Mouse (Mus musculus) midbrain, embryonic 12.5 days (tissue): ENCODE results near the gene Usp50. TPM values are rescaled to one million over a fixed set of nuclear protein-coding genes. Genes with fewer than 3 reads are reported as not detected.

Experiments used
- ATAC-seq: fragments of 200-750 bp; cut with Nextera tagmentation; 2 replicates; pipeline ENCODE4 v1.8.0; 2017; ENCODE audit warnings: low read depth, moderate TSS enrichment, moderate library complexity; ENCODE audit not compliant: low FRiP score
- H3K27ac ChIP-seq: fragments of 300-500 bp; sonication (generic); replicated peaks from 2 replicates; pipeline ENCODE4 v1.5.1; 2016; ENCODE audit warnings: mild to moderate bottlenecking
- H3K27me3 ChIP-seq: fragments of 300-500 bp; sonication (generic); 2 replicates; pipeline ENCODE4 v1.6.1; 2016; ENCODE audit warnings: mild to moderate bottlenecking
- H3K36me3 ChIP-seq: fragments of 300-500 bp; sonication (generic); 2 replicates; pipeline ENCODE4 v1.6.1; 2016
- H3K4me1 ChIP-seq: fragments of 300-500 bp; sonication (generic); 2 replicates; pipeline ENCODE4 v1.6.1; 2016
- H3K4me2 ChIP-seq: fragments of 300-500 bp; sonication (generic); replicated peaks from 2 replicates; pipeline ENCODE4 v1.6.1; 2016; ENCODE audit warnings: mild to moderate bottlenecking, moderate library complexity
- H3K4me3 ChIP-seq: fragments of 300-500 bp; sonication (generic); 2 replicates; pipeline ENCODE4 v1.5.1; 2016; ENCODE audit warnings: mild to moderate bottlenecking
- H3K9ac ChIP-seq: fragments of 300-500 bp; sonication (generic); replicated peaks from 2 replicates; pipeline ENCODE4 v1.6.1; 2016; ENCODE audit warnings: mild to moderate bottlenecking, moderate library complexity
- H3K9me3 ChIP-seq: fragments of 300-500 bp; sonication (generic); 2 replicates; pipeline ENCODE4 v1.6.1; 2016; ENCODE audit warnings: mild to moderate bottlenecking
- WGBS: fragments of 180-500 bp; shearing (Covaris S2); methylation state at CpG from one replicate; pipeline ENCODE4 v1.1.7; 2016; 5-methylcytosine and 5-hydroxymethylcytosine counted together
- polyA plus RNA-seq: library from polyadenylated mRNA; unstranded; fragments of >200 nt; fragmentation: Nextera tagmentation; extraction: Ambion mirVana; gene quantifications from 2 replicates; pipeline ENCODE4 v1.2.1, GENCODE M21; 2016

Usp50 gene
- polyA plus RNA-seq, 1 experiment from 2014 or later: 3.5 TPM

- no peak overlapping the region for H3K27ac ChIP-seq
- no peaks in the 10 kb centered on the region for H3K9me3 ChIP-seq
- ATAC-seq: no peak
- WGBS: 86% methylated on average over 4 of the region's 4 CpGs
- no peaks in the 10 kb centered on the region for H3K27me3 ChIP-seq
- H3K36me3 ChIP-seq: no peaks in the 10 kb centered on the region
- no peak overlapping the region for H3K4me3 ChIP-seq
- H3K4me1 ChIP-seq: no peaks in the 10 kb centered on the region
- H3K9ac ChIP-seq: no peak overlapping the region
- no peak overlapping the region for H3K4me2 ChIP-seq
These were observed 4.5 kb downstream of the Usp50 start for GRCm38 (mm10) chr2:126778806-126779205.

GRCm38 (mm10) chr2:126776416-126776815 is 6.9 kb downstream of the Usp50 start:
- no peak overlapping the region for H3K27ac ChIP-seq
- WGBS: 72% methylated on average over 1 of the region's 1 CpGs
- no peak for ATAC-seq
- no peak overlapping the region for H3K9ac ChIP-seq
- no peaks in the 10 kb centered on the region for H3K9me3 ChIP-seq
- no peak overlapping the region for H3K4me3 ChIP-seq
- no peak overlapping the region for H3K4me2 ChIP-seq
- no peaks in the 10 kb centered on the region for H3K4me1 ChIP-seq
- no peaks in the 10 kb centered on the region for H3K36me3 ChIP-seq
- H3K27me3 ChIP-seq: no peaks in the 10 kb centered on the region

- Histone ChIP-seq H3K9ac (no peak overlapping the region), H3K36me3 (no peaks in the 10 kb centered on the region), H3K4me1 (no peaks in the 10 kb centered on the region), H3K27me3 (no peaks in the 10 kb centered on the region), H3K4me3 (no peak overlapping the region), H3K4me2 (no peak overlapping the region), H3K9me3 (no peaks in the 10 kb centered on the region), H3K27ac (no peak overlapping the region)
- no peak for ATAC-seq
- WGBS: 77% methylated on average over 4 of the region's 4 CpGs
These were observed 7.3 kb downstream of the Usp50 start for GRCm38 (mm10) chr2:126775951-126776350.

DNA sequence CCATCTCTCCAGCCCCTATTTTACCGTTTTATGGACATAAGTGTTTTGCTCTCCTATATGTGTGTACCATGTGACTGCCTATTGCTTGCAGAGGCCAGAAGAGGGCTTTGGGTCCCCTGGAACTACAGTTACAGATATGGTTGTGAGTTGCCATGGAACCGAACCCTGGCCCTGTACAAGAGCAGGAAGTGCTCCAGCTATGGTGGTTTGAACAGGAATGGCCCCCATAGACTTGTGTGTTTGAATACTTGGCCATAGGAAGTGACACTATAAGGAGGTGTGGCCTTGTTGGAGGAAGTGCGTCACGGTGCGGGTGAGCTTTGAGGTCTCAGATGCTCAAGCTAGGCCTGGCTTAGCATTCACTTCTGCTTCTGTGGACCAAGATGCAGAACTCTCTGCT is 11.1 kb downstream of the Usp50 start:
- ATAC-seq: no peak
- no peak overlapping the region for H3K9ac ChIP-seq
- no peaks in the 10 kb centered on the region for H3K36me3 ChIP-seq
- H3K27me3 ChIP-seq: no peaks in the 10 kb centered on the region
- no peaks in the 10 kb centered on the region for H3K9me3 ChIP-seq
- H3K4me2 ChIP-seq: no peak overlapping the region
- H3K27ac ChIP-seq: no peak overlapping the region
- H3K4me1 ChIP-seq: no peaks in the 10 kb centered on the region
- H3K4me3 ChIP-seq: no peak overlapping the region
- 89% methylated on average over 5 of the region's 5 CpGs for WGBS

DNA sequence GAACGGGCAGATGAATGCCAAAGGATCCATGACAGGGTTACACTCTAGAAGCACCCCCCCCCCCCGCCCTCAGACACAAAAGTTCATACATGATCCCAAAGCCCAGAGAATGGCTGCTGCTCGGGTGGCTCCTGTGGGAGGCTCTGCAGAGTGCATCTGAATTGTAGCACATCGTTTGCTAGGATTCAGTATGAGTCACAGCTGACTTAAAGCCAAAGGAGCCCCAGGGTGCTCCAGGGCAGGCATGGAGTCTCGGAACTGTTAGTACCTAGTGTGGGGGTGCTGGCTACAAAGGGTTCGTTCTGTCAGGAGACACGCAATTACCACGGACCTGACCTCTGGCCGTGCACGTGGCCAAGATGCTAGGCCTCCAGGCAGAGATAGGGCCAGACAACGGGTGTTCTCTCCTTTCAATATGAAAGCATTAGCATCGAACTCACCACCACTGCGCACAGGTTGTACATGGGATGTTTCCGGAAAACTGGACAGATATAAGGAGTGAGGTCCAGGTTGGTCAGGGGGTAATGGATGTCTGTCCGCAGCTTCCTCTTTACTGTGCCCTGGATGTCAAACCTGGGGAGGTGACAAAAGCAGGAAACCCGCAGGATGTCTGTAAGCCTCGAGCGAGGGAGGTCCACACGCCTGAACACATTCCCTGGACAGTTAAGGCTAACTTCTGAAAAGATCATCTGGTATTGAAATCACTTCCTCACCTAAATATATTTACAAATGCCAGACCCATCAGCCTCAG is 13.7 kb downstream of the Usp50 start:
- H3K9me3 ChIP-seq: no peaks in the 10 kb centered on the region
- no peaks in the 10 kb centered on the region for H3K27me3 ChIP-seq
- WGBS: 81% methylated on average over 19 of the region's 19 CpGs
- H3K36me3 ChIP-seq: no peaks in the 10 kb centered on the region
- no peak overlapping the region for H3K27ac ChIP-seq
- H3K4me1 ChIP-seq: peaks cover 3% of the 10 kb centered on the region; the same call in 1 of the 2 replicates
- H3K4me2 ChIP-seq: no peak overlapping the region
- H3K4me3 ChIP-seq: no peak overlapping the region
- no peak for ATAC-seq
- no peak overlapping the region for H3K9ac ChIP-seq

DNA sequence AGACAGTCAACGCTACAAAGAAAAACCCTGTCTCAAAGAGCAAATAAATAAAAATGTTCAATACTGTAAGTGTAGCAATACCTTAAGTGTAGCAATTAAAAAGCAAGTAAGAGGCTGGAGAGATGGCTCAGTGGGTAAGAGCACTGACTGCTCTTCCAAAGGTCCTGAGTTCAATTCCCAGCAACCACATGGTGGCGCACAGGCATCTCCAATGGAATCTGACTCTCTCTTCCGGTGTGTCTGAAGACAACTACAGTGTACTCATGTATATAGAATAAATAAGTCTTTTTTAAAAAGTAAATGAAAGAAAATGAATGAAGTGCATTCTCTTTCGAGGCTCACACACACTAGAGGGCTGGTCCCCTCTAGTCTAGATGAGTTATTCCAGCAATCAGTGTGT is 15.1 kb downstream of the Usp50 start:
- Histone ChIP-seq H3K9ac (no peak overlapping the region), H3K27ac (no peak overlapping the region), H3K4me2 (no peak overlapping the region), H3K9me3 (no peaks in the 10 kb centered on the region), H3K4me3 (no peak overlapping the region), H3K4me1 (peaks cover 3% of the 10 kb centered on the region; the same call in 1 of the 2 replicates), H3K36me3 (no peaks in the 10 kb centered on the region), H3K27me3 (no peaks in the 10 kb centered on the region)
- WGBS: 75% methylated on average over 4 of the region's 4 CpGs
- no peak for ATAC-seq

GRCm38 (mm10) chr2:126767599-126767998 is 15.7 kb downstream of the Usp50 start:
- WGBS: 100% methylated on average over 3 of the region's 3 CpGs
- no peak overlapping the region for H3K4me2 ChIP-seq

GRCm38 (mm10) chr2:126765867-126766582 is 17.2 kb downstream of the Usp50 start:
- Histone ChIP-seq H3K27me3 (no peaks in the 10 kb centered on the region), H3K4me3 (no peak overlapping the region), H3K9me3 (no peaks in the 10 kb centered on the region), H3K36me3 (peaks cover 19% of the 10 kb centered on the region), H3K27ac (no peak overlapping the region), H3K4me2 (no peak overlapping the region), H3K9ac (0 out of 2 replicates have a peak overlapping the region, but pooled peaks have one; percentile 4), H3K4me1 (peaks cover 3% of the 10 kb centered on the region; the same call in 1 of the 2 replicates)
- ATAC-seq: peak; percentile 78
- WGBS: 53% methylated on average over 11 of the region's 11 CpGs

More at GRCm38 (mm10) chr2:126767599-126767998, 15.7 kb downstream of the Usp50 start:
- peaks cover 3% of the 10 kb centered on the region; the same call in 1 of the 2 replicates for H3K4me1 ChIP-seq
- H3K9ac ChIP-seq: no peak overlapping the region
- H3K27me3 ChIP-seq: no peaks in the 10 kb centered on the region
- no peak overlapping the region for H3K27ac ChIP-seq
- no peak for ATAC-seq
- H3K36me3 ChIP-seq: peaks cover 4% of the 10 kb centered on the region
- H3K9me3 ChIP-seq: no peaks in the 10 kb centered on the region
- no peak overlapping the region for H3K4me3 ChIP-seq

DNA sequence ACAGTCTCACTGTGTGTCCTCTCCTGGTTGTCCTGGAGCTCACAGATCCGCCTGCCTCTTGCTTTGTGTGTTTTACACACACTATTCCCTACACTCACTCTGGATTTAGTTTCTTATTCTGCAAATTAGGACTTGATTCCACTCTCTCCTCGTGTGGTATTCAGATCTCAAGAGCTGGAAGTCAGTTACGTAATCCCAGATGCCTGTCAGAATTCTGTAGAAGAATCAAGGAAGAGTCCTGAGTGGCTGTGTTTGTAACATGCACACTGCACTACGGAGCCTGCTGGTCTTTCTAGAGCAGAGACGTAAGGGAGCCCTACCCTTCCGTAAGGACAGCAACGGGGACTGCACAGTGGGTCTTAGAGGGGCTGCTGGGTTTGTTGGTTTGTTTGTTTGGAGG is 23.9 kb downstream of the Usp50 start:
- WGBS: 91% methylated on average over 7 of the region's 7 CpGs
- no peak overlapping the region for H3K4me2 ChIP-seq
- H3K4me1 ChIP-seq: no peaks in the 10 kb centered on the region
- H3K27me3 ChIP-seq: no peaks in the 10 kb centered on the region
- no peaks in the 10 kb centered on the region for H3K9me3 ChIP-seq
- no peak overlapping the region for H3K4me3 ChIP-seq
- H3K36me3 ChIP-seq: peaks cover 83% of the 10 kb centered on the region
- no peak for ATAC-seq
- H3K9ac ChIP-seq: no peak overlapping the region
- no peak overlapping the region for H3K27ac ChIP-seq

GRCm38 (mm10) chr2:126755664-126756063 is 27.6 kb downstream of the Usp50 start:
- Histone ChIP-seq H3K4me2 (no peak overlapping the region), H3K9me3 (no peaks in the 10 kb centered on the region), H3K27ac (no peak overlapping the region), H3K4me1 (no peaks in the 10 kb centered on the region), H3K9ac (no peak overlapping the region), H3K27me3 (no peaks in the 10 kb centered on the region), H3K36me3 (peaks cover 91% of the 10 kb centered on the region), H3K4me3 (no peak overlapping the region)
- 96% methylated on average over 6 of the region's 6 CpGs for WGBS
- ATAC-seq: no peak

- 89% methylated on average over 5 of the region's 5 CpGs for WGBS
- Histone ChIP-seq H3K36me3 (peaks cover 75% of the 10 kb centered on the region), H3K9ac (no peak overlapping the region), H3K4me2 (no peak overlapping the region), H3K27ac (no peak overlapping the region), H3K9me3 (no peaks in the 10 kb centered on the region), H3K4me1 (no peaks in the 10 kb centered on the region), H3K27me3 (no peaks in the 10 kb centered on the region), H3K4me3 (no peak overlapping the region)
- ATAC-seq: no peak
These were observed 39.9 kb downstream of the Usp50 start for GRCm38 (mm10) chr2:126743389-126743788.

DNA sequence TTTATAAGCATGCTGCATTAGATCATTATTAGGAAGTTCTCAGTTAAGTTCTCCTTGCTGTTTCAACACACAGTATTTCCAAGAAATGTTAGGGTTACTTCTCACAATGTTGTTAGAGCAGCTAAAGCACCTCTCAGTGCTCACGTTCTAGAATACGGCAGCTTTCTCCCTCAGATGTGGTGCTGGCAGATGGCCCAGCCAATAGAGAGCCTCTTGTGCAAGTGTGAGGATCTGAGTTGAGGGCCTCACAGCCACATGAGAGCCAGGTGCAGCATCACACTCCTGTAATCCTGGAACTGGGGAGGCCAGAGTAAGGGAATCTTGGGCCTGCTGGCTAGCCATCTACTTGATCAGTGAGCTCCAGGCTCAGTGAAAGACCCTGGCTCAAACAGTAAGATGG is 43.0 kb downstream of the Usp50 start:
- Histone ChIP-seq H3K4me1 (no peaks in the 10 kb centered on the region), H3K9me3 (no peaks in the 10 kb centered on the region), H3K4me3 (no peak overlapping the region), H3K27ac (no peak overlapping the region), H3K9ac (no peak overlapping the region), H3K4me2 (no peak overlapping the region), H3K36me3 (peaks cover 79% of the 10 kb centered on the region), H3K27me3 (no peaks in the 10 kb centered on the region)
- no peak for ATAC-seq
- WGBS: 91% methylated on average over 2 of the region's 2 CpGs
